Mouse (Mus musculus): Measurements from ENCODE around the gene Insl6.

Gene Insl6

GRCm38 (mm10) chr19:29287863-29288262 is 37.3 kb downstream of the Insl6 start:
- DNase-seq (ENCODE audit: inconsistent ontology term): no peak

DNA sequence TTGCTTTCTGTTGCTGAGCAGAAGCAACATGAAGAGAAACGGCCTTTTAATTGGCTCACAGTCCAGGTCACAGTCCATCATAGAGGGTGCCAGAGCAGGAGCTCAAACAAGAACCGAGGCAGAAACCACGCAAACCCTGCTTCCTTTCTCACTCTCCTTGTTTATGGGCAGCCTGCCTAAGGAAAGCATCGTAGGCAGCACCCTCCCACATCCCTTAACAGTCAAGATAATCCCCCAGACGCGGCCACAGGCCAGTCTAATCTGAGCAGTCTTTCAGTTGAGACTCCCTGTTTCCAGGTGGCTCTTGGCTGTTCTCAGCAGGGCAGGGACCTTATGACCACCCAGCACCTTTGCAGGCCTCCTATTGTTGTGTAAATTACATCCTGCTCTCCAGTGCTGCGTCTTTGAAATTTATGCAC is 39.7 kb downstream of the Insl6 start:
- DNase-seq (ENCODE audit: inconsistent ontology term): no peak

GRCm38 (mm10) chr19:29278944-29279587 is 46.1 kb downstream of the Insl6 start:
- no peak for DNase-seq (ENCODE audit: inconsistent ontology term)

DNA sequence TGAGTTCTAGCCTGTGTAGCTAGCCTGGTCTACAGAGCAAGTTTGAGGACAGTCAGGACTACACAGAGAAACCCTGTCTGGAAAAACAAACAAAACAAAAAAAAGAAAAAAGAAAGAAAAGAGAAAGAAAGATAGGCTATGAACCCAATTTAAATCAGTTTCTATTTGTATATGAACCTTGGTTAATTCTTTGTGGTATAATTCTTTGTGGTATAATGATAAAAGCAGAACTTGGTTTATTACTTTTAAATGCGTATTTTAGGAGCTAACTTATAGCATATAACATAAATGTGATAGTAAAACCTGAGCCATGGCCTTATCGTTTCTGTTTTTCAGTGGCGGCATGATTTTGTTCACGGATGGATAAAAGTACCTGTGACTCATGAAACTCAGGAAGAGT is 48.7 kb downstream of the Insl6 start:
- DNase-seq (ENCODE audit: inconsistent ontology term): no peak

GRCm38 (mm10) chr19:29272011-29272809 is 52.9 kb downstream of the Insl6 start:
- DNase-seq (ENCODE audit: inconsistent ontology term): no peak

All from Muller cell, postnatal 12 days (primary cell).